Mouse (Mus musculus) midbrain, embryonic 13.5 days (tissue): ENCODE data around the gene Odf3l1. TPM values are rescaled to one million over a fixed set of nuclear protein-coding genes. Genes with fewer than 3 reads are reported as not detected.

Experiments
- polyA plus RNA-seq: library from polyadenylated mRNA; unstranded; fragments of >200 nt; fragmentation: Nextera tagmentation; extraction: Ambion mirVana; gene quantifications from 2 replicates; pipeline ENCODE4 v1.2.1, GENCODE M21; 2015

Odf3l1 gene
- polyA plus RNA-seq, 1 experiment from 2014 or later: not detected

Other genes starting within 250 kb of the Odf3l1 start
- gene Lingo1, start 68.2 kb downstream of the Odf3l1 start, polyA plus RNA-seq: 35.1 and 39.0 TPM in 2 replicates
- gene Cspg4, start 354 bp upstream of the Odf3l1 start, polyA plus RNA-seq: 3.2 and 3.5 TPM in 2 replicates
- 2.8 and 3.1 TPM in 2 replicates for gene Snx33, start 63.7 kb upstream of the Odf3l1 start, polyA plus RNA-seq
- 69.4 and 73.3 TPM in 2 replicates for gene Imp3, start 72.8 kb upstream of the Odf3l1 start, polyA plus RNA-seq
- 27.8 and 30.5 TPM in 2 replicates for gene Snupn, start 86.2 kb upstream of the Odf3l1 start, polyA plus RNA-seq
- 21.7 and 23.4 TPM in 2 replicates for gene Ptpn9, start 130.2 kb upstream of the Odf3l1 start, polyA plus RNA-seq
- 29.6 and 33.2 TPM in 2 replicates for gene Sin3a, start 207.4 kb upstream of the Odf3l1 start, polyA plus RNA-seq